Comparison of ENCODE assay signal across 8 mouse cellular contexts in the genomic region with DNA sequence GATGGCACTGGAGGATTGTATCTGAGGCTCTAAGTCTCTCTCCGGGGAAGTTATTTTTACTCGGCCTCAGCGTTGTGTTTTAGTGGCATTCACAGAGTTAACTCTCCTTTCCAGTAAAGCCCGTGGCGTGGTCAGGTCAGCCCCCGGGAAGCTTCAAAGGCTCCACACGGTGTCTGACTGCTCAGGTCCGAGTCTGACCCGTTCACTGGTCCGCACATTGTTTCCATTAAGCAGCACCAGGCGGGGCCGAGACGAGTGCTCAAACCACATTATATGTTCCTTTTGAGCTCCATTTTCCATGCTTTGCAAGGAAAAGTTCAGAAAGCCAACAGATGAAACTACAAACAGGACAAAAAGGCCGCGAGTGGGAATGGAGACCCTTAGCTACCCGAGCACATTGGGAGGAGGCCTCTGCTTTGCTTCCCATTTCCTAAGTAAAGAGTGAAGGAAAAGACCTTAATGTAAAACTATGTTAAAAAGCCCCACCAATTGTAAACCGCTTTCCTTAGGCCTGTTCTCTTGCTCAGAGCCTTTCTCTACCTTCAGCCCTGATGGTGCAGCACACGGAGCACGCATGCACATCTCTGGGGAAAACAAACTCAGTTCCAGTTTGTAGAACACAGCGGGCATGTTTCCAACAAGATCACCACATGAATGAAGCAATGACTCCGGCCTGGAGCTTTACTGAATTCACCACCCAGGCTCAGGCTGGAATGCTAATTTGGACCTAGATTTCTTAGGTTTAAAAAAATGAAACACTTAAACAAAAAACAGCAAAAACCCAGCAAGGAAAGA. TPM values are rescaled to one million over a fixed set of nuclear protein-coding genes. Genes with fewer than 3 reads are reported as not detected.
DNase-seq lines count a peak whose midpoint lies in the region; ATAC-seq lines count a peak whose summit lies in the region.

No protein-coding gene starts in this region.

- H3K27ac ChIP-seq in forebrain, embryonic 16.5 days (ENCODE audit: low read length) = peak overlapping the region; percentile 53; the same call in 1 of the 2 replicates
- H3K27ac ChIP-seq in intestine, embryonic 16.5 days (ENCODE audit: low read length) = peak overlapping the region; percentile 50
- H3K27ac ChIP-seq in midbrain, embryonic 10.5 days (replicated peaks) = peak overlapping the region; percentile 69

- H3K4me2 ChIP-seq in forebrain, embryonic 16.5 days (ENCODE audit: low read length) = peak overlapping the region; percentile 32
- no peak overlapping the region for H3K4me2 ChIP-seq in intestine, embryonic 16.5 days (ENCODE audit: low read depth, low read length)

- no peaks in the 10 kb centered on the region for H3K27me3 ChIP-seq in forebrain, embryonic 16.5 days (replicated peaks; ENCODE audit: control insufficient read depth, insufficient read depth, low read length)
- no peaks in the 10 kb centered on the region for H3K27me3 ChIP-seq in intestine, embryonic 16.5 days (replicated peaks; ENCODE audit: control insufficient read depth, insufficient read depth, low read length)
- H3K27me3 ChIP-seq in midbrain, embryonic 10.5 days (ENCODE audit: low read depth, poor library complexity, severe bottlenecking) = no peaks in the 10 kb centered on the region

- intact Hi-C loops in left cerebral cortex, postnatal 25 days (cut with DNase I) = loop anchor here (5.0 kb wide), 1 partner anchor 41 kb away; the partner anchor contains the start of gene Yap1

- H3K9ac ChIP-seq in forebrain, embryonic 16.5 days (replicated peaks; ENCODE audit: low read depth, low read length) = no peak overlapping the region
- no peak overlapping the region for H3K9ac ChIP-seq in intestine, embryonic 16.5 days (ENCODE audit: low read depth, low read length)

- no peaks in the 10 kb centered on the region for H3K9me3 ChIP-seq in forebrain, embryonic 16.5 days (ENCODE audit: control insufficient read depth, low read length)
- no peaks in the 10 kb centered on the region for H3K9me3 ChIP-seq in intestine, embryonic 16.5 days (ENCODE audit: control insufficient read depth, low read length)
- no peaks in the 10 kb centered on the region for H3K9me3 ChIP-seq in midbrain, embryonic 10.5 days (replicated peaks)

- H3K4me1 ChIP-seq in forebrain, embryonic 16.5 days (replicated peaks; ENCODE audit: control insufficient read depth, insufficient read depth, low read length) = peaks cover 40% of the 10 kb centered on the region
- H3K4me1 ChIP-seq in intestine, embryonic 16.5 days (ENCODE audit: control insufficient read depth, insufficient read depth, low read length) = peaks cover 39% of the 10 kb centered on the region
- peaks cover 48% of the 10 kb centered on the region for H3K4me1 ChIP-seq in midbrain, embryonic 10.5 days

- peak; percentile 38 for DNase-seq in cerebellum, adult 9-10 months
- no peak for DNase-seq in cerebellum, adult 11 months
- peak; percentile 44 for DNase-seq in ZHBTc4 (ENCODE audit: low read depth, low spot score)
- DNase-seq in midbrain, embryonic 10.5 days (ENCODE audit: low spot score) = peak; percentile 53
- DNase-seq in frontal cortex, postnatal 36 days (ENCODE audit: low spot score in 2 of 2) = no peak
- DNase-seq in left cerebral cortex, postnatal 25 days (ENCODE audit: low spot score in 2 of 2) = no peak

- H3K4me3 ChIP-seq in forebrain, embryonic 16.5 days (replicated peaks; ENCODE audit: low read length) = no peak overlapping the region
- H3K4me3 ChIP-seq in intestine, embryonic 16.5 days (ENCODE audit: low read length) = no peak overlapping the region
- no peak overlapping the region for H3K4me3 ChIP-seq in midbrain, embryonic 10.5 days

- ATAC-seq in forebrain, embryonic 16.5 days = peak; percentile 39; the same call in 1 of the 2 replicates
- no peak for ATAC-seq in intestine, embryonic 16.5 days

- no peaks in the 10 kb centered on the region for H3K36me3 ChIP-seq in forebrain, embryonic 16.5 days (ENCODE audit: control insufficient read depth, insufficient read depth)
- no peaks in the 10 kb centered on the region for H3K36me3 ChIP-seq in intestine, embryonic 16.5 days (ENCODE audit: control insufficient read depth, insufficient read depth, low read length)
- H3K36me3 ChIP-seq in midbrain, embryonic 10.5 days = peaks cover 64% of the 10 kb centered on the region

- 27% methylated on average over 21 of the region's 21 CpGs for WGBS in forebrain, embryonic 16.5 days
- 35% methylated on average over 21 of the region's 21 CpGs for WGBS in intestine, embryonic 16.5 days
- 40% methylated on average over 21 of the region's 21 CpGs for WGBS in midbrain, embryonic 10.5 days

RNA-seq across cellular contexts. Expression of gene Yap1, which starts 42.8 kb away (rescaled TPM):
- 7.7 and 8.0 TPM in 2 replicates for polyA plus RNA-seq in forebrain, embryonic 16.5 days (2015; fragmentation: Nextera tagmentation; extraction: Ambion mirVana)
- 13.2 and 18.3 TPM in 2 replicates for polyA plus RNA-seq in intestine, embryonic 16.5 days (2015; fragmentation: Nextera tagmentation; extraction: Ambion mirVana)
- polyA plus RNA-seq in midbrain, embryonic 10.5 days (2016; fragmentation: Nextera tagmentation; extraction: Ambion mirVana) = 25.4 and 31.3 TPM in 2 replicates
- 10 to 100 TPM; 17.0 TPM for total RNA-seq in left cerebral cortex, postnatal 25 days (2021)

Comparison
In these comparisons a context has a peak if more than half of its experiments do, and no peak if none do; other contexts are left out.
1. DNase-seq: peak in cerebellum, adult 9-10 months (single experiment), ZHBTc4 (single experiment) and midbrain, embryonic 10.5 days (single experiment); none in cerebellum, adult 11 months (single experiment), frontal cortex, postnatal 36 days (0 of 2) and left cerebral cortex, postnatal 25 days (0 of 2).
2. Peak in every context shown above with its lines, with median percentiles within 50 percentile points of each other: H3K27ac ChIP-seq.